Mouse (Mus musculus) MN1 (cell line): ENCODE measurements around the gene Yap1.

Experiments used
- DNase-seq: peaks from one replicate; pipeline ENCODE4 v3.0.0-alpha.2; 2016; ENCODE audit warnings: low spot score

Gene Yap1

DNA sequence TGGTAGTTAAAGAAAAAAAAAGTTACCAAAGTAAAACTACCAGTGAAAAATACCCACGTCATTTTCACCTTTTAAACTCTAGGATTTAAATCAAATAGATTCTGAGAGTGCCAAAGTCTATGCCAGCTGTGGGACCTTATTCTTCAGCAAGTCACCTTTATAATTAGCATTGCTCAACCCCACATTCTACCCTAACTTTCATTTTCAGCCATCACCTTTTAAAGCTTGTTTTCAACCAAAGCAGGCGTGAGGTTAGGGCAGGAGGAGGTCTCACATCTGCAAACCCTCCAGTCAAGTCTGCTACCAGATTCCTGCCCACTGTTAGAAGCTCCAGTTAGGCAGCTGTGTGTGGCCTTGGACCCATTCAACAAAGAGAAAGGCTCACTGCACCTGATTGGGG lies 32.4 kb downstream of the Yap1 start:
- DNase-seq: no peak

DNA sequence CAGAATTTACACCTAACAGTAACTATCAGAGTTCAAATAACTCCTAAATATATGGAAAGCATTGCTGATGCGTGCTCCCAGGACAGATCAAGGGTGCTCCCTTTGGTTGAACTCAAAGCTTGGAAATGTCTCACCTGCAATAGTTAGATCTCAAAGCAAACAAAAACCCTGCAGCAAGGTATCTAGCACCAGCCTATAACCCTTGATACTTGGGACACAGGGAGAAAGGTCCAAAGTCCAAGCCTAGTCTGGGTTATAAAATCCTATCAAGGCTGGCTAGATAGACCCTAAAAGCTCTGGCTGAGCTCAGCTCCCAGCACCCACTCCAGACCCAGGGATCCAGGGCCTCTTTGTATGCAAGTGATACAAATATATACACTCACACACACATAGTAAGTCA lies 36.4 kb downstream of the Yap1 start:
- no peak for DNase-seq

DNA sequence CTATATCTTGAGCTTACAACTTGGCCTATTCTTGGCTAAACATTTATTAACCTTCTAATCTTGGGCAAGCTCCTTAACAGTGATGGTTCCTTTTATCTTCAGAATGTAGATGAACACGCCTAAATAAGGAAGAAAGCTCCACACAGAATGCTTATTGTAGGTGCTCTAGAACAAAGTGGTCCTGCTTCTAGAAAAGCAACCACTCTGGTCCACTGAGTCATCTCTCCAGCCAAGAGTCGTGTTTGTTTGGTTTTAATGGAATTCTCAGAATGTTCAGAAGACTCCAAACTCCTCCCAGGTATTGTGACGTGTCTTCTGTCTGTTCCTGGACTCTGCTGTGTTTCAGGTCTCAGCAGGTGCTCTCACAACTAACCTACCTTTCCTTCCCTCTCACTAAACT lies 38.8 kb downstream of the Yap1 start:
- DNase-seq: no peak

DNA sequence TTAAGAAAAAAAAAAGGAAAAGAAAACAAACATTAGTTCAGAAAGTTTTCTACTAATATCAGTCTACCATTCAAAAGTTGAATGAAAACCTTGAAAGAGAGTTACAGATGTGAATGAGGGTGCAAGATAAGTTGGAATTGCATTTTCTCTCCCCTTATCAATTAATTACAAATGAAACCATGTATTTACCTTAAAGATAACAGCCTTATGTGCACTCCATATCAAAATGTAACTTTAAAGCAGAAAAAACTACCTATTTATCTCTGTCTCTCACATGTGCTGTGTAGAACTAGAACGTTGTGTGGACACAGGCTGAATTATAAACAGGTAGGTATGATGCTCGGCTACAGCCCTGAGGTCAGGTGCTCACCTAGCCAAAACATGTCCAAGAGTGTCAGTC lies 40.5 kb downstream of the Yap1 start:
- DNase-seq: no peak

DNA sequence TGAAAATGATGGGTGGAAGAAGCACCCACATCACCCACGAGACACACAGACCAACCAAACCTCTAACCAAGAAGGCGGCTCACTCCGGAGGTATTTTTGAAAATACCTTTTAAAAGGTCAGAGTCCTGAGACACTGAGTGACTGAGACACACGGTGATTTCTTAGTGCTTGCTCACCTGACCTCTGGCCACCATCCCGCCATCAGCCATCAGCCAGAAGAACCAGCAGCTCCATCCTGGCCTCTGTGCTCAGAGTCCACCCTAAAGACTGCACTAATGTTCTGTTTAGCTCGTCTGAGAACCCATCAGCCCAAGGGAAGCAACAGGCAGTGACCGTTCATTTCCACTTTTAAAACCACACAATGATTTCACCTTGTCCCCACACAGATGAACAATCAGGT lies 41.5 kb downstream of the Yap1 start:
- no peak for DNase-seq

DNA sequence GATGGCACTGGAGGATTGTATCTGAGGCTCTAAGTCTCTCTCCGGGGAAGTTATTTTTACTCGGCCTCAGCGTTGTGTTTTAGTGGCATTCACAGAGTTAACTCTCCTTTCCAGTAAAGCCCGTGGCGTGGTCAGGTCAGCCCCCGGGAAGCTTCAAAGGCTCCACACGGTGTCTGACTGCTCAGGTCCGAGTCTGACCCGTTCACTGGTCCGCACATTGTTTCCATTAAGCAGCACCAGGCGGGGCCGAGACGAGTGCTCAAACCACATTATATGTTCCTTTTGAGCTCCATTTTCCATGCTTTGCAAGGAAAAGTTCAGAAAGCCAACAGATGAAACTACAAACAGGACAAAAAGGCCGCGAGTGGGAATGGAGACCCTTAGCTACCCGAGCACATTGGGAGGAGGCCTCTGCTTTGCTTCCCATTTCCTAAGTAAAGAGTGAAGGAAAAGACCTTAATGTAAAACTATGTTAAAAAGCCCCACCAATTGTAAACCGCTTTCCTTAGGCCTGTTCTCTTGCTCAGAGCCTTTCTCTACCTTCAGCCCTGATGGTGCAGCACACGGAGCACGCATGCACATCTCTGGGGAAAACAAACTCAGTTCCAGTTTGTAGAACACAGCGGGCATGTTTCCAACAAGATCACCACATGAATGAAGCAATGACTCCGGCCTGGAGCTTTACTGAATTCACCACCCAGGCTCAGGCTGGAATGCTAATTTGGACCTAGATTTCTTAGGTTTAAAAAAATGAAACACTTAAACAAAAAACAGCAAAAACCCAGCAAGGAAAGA lies 42.8 kb downstream of the Yap1 start:
- DNase-seq: no peak

DNA sequence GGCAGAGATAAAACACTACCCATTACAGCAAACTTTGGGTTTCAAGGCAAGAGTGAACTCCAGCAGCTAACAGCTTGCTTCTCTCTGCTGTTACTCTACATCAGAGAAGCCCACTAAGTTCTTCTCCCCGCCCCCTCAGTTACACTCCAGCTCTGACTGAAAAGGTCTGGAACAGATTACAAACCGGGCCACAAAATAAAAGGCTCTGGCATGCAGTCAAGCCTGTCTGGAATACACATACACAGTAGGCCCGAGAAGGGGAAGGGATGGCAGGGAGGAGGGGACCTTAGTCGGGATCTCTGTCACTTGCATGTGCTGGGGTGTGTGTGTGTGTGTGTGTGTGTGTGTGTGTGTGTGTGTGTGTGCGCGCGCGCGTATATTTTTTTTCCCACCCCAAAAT lies 44.0 kb downstream of the Yap1 start:
- no peak for DNase-seq

DNA sequence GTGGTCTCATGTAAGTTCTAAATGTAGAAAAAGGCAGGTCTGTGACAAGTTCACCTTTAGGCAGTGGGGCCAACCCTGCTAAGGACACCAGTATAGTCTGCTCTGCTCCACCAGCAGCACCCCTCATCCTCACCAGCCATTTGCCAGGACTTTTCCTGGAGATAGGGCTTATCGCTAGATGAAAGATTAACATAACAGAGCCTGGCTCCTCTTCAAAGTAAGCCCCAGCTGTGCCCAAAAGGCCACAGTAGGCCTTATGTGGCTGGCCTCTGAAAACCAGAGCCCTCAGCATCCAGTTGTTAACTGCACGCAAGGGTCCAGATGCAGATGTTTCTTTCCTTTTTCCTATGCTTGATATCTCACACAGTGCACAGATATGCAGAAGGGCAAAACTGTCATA lies 45.1 kb downstream of the Yap1 start:
- DNase-seq: no peak

DNA sequence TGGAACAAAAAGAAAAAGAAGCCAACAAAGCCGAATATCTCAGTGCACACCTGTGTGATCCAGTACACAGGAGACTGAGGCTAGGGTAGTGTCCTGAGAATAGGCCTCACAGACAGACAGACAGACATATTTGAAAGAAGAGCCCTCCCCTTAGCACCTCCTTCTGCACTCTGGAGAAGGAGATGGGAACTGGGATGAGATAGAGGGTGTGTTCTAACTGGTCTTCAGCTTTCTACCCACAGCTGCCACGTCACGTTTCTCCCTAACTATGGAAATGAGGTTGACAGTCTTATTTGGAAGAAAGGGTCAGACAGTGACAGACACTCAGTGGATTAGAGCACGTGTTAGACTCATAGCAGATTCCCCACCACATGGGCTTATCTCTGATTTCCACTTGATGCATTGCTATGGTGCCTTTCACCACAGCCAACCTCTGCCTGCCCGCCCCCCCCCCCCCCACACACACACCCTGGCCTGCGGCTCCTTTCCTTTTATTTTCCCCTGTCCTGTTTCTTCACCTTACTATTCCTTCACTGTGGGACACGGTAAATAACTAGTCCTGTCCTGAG lies 46.3 kb downstream of the Yap1 start:
- DNase-seq: no peak

DNA sequence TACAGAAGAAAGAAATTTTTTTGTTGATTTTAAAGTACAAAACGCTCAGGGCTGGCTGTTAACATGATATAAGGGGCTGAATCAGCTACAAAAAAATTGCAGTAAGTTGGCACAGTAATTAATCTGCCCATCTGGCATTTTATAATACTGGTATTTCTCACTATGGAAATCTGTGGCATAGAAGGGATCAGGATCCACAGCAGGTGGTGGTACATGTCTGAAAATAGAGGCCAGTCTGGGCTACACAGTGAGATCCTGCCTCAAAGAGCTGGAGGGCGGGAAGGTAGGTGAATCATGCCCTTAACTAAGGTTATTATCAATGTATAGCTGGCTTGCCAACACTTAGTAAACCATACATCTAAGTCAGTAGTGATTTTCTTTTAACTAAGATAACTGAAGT lies 47.0 kb downstream of the Yap1 start:
- no peak for DNase-seq

DNA sequence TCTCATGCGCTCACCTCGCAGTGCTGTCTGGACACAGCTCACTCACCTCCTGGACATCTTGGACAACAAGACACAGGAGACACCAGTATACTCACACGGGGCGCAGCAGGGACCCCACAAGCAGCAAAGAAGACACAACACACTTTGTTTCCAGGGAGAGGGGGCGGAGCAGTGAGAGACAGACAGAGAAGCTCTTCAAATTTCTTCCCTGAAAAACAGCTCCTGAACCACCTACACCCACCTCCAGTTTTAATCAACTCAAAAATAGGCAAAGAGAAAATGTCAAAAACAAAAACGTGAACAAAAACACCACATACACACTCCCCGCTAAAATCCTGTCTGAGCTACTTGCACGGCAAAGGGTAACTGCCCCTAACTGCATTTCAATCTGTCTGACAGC lies 48.0 kb downstream of the Yap1 start:
- DNase-seq: no peak

DNA sequence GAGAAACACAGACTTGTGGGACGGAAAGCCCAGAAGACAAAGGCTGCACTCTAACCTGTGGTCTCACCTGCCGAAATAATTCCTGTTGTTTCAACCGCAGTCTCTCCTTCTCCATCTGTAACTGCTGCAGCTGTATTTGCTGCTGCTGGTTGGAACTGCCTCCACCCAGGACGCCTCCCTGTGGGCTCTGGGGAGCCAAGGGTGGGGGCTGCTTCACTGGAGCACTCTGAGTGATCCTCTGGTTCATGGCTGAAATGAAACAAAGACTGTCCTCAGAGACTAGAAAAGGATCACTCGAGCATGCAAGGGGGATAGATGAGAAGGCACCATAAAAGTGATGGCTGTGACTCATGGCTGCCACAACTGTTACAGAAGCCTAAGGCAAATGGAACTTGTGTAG lies 51.5 kb downstream of the Yap1 start:
- no peak for DNase-seq

DNA sequence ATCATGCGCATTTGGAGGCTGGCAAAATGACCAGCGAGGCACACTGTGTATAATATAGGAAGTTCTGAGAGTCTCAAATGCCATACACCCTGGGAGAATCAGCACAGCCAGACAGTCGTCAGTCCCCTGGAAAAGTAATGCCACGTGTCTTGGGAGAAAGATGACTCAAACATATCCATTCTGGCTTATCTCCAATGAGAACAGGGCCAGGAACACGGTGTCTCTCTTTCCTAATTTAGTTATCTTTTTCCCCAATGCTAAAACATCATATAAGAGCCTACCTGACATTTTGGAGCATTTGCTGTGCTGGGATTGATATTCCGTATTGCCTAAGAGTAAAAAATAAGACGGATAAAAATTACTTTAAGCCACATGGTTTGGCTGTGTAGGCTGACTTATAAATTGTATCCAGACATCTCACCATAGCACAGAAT lies 54.2 kb downstream of the Yap1 start:
- DNase-seq: no peak

DNA sequence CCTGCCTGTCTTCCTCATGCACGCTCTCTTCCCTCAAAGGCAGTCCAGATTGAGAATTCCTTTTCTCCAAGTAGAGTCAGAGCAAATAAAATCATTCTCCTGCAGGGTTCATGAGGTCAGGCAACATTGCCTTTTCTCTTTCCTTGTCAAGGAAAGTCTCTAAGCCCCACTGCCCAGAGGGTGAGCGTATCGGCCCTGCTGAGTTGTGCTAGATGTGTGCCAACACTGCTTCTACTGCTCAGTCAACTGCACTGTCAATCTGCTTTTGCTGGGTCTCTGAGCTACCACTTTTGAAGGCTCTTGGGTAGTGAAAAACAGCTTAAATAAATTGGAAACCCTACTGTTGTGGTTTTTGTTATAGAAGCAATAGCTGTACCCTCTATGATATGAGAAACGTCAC lies 56.5 kb downstream of the Yap1 start:
- no peak for DNase-seq

DNA sequence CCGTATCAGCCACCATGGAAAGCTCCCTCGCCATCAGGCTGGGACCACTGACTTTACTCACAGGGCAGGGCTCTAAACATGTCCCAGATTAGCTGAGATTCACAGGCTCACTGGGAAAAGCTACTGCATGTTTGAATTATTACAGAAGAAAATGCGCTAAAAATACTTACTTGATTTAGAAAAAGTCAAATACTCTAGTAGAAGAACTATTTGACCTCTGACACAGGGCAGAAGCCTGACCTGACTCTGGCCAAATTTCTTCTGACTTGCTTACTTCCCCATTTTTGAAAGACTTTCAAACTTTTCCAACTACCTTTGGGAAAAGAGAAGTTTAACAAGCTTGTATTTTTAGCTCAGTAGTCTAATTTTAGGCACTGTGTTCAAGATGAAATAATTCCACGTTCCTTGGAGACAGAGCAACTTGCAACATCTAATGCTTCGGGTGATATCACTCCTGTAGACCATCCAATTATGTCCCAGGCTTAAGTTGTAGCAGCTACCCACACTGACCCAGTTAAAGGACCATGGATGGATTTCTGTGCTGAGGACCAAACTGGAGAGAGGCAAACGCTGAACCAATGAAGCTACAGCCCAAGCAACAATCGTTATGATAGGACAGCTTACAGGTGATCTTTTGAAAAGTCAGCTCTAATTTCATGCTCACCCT lies 60.5 kb downstream of the Yap1 start:
- no peak for DNase-seq

DNA sequence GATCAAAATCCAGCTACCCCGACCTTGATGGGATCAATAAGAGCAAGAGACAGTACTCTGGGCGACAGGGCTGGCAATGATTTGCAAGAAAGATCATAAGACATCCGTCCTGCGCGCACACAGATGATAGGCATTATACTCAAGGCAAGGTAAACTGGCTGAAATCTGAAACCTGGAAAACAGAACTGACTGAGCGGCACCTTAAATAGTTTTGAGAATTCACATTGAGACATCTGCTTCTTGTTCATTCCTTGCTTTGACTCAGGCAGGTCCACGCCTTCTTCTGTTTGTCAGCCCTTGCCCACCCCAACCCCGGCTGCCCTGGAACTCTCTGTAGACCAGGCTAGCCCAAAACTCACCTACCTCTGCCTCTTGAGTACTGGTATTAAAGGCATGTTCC lies 61.7 kb downstream of the Yap1 start:
- no peak for DNase-seq

DNA sequence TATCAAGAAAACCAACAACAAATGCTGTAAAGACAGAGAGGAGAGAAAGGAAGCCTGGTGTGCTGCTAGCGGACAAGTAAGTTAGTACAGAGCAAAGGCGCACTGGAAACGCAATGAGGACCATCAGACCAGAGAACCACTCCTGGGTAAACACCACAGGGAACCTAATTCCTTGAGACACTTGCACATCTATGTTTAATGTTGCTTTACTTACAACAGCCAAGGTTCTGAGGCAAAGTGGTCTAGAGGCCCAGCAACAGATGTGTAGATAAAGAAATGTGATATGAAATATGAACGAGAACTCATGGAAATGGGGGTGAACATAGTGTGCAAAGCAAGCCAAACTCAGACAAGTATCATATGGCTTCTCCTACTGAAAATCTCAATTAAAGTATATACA lies 64.3 kb downstream of the Yap1 start:
- DNase-seq: no peak

DNA sequence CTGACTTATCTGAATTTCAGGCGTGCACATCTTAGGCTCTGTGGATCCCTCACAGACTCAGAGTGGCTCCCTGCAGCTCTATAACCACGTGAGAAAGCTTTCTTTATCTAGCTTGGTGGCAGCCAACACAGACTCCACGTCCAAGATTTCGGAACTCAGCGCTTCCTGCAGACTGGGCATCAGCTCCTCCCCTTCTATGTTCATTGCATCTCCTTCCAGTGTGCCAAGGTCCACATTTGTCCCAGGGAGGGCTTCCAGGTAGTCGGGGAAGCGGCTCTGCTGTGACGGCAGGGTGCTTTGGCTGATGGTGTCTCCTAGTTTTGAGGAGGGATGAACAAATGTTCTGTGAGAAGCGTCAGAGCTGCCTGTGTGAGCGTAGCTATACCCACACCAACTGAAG lies 70.0 kb downstream of the Yap1 start:
- no peak for DNase-seq

DNA sequence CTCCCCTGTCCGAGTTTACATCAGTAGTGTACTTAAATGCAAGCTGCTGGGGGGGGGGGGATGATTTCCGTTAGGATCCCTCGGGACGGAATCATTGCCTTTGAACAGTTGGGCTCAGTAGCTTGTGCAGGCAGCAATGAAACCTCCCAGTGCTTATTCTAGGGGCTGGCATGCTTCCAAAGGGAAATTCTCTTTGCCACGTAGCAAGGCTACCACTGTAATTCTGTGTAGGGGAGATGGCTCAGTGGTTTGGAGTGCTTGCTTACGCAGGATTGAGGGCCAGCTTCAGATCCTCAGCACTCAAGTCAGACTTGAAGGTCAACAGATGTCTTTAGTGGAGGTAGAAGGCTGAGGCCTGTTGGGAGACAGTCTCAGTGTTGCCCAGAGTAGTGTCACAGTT lies 74.8 kb downstream of the Yap1 start:
- no peak for DNase-seq

DNA sequence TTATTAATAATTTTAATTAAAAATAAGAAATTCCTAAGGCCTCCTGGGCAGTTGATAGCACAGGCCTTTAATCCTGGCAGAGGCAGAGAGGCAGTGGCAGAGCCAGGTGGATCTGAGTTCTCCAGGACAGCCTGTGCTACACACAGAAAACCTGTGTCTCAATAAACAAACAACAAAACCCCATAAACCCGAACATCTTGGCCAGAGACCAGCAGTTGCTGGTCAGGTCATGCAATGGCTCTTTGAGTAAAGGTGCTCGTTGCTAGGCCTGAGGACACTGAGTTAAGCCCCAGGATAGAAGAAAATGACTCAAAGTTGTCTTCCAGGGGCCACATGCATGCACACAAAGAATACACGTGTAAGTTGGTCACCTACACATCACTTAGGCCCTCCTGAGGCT lies 75.5 kb downstream of the Yap1 start:
- DNase-seq: no peak

DNA sequence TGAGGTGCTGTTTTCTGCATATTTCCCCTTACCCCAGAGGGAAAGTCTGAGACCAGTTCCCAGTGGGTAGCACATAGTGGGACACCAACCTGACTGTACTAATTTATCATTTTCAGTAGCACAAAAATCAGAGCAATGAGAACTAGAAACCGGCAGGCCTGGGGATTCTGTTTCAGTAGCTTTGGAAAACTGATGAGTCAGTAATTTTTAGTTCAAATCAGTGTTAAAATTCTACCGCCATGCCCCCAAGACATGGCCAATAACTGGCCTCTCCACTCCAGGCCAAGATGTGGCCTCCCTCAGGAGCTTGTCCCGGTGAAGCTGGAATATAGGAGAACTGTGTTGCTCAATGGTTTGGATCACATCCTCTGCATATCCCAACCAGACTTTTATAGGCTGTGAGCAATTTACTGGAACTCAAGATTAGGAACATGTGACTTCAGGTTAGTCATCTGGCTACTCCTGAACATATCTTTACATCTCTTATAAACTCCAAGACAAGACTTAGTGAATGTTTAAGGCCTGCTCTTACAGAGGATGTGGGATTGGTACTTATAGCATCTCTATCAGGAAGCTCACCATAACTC lies 76.1 kb downstream of the Yap1 start:
- DNase-seq: no peak

DNA sequence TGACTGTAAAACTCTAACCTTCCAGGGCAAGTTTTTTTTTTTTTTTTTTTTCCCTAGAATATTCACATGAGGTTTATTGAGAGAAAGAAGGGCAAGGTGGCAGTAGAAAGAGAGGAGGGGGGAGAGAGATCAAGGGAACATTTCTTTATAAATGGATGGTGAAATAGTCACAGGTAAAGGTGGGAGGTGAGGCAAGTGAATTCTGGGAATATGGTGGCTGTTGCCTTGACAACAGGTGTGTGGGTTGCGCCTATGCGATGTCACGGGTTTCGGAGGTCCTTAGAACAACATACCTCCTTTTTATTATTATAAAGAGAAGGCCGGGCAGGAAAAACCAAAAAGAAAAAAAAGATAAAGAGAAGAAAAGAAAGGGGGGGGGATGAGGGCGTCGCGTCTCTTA lies 89.5 kb downstream of the Yap1 start:
- DNase-seq: no peak

DNA sequence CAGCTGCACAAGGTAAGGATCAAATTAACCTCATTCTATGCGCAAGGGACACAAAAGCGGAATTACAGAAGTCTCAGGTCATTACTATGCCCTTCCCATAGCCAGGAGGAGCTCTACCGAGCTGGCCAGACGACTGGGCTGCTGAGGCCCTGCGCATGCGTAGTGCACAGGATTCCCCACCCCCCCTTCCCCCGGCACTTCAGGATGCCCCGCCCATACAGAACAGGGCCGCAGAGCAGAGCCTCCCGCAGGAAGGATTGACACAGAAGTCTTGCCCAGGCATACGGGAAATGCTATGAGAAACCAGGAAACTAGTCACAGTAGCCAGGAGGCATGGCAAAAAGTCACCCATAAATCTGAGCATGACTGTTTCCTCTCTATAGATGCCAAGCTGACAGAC lies 89.9 kb downstream of the Yap1 start:
- no peak for DNase-seq
